Mouse (Mus musculus) liver, embryonic 11.5 days (tissue): ENCODE results near the gene Elmod1. TPM values are rescaled to one million over a fixed set of nuclear protein-coding genes. Genes with fewer than 3 reads are reported as not detected.

Experiments
- ATAC-seq: fragments of 200-750 bp; cut with Nextera tagmentation; replicated peaks from 2 replicates; pipeline ENCODE4 v1.8.0; 2017; ENCODE audit warnings: moderate number of reproducible peaks, mild to moderate bottlenecking, moderate TSS enrichment, moderate library complexity; ENCODE audit not compliant: low FRiP score
- DNase-seq: peaks from one replicate; pipeline ENCODE4 v3.0.0-alpha.2; 2017; ENCODE audit warnings: low spot score
- H3K27ac ChIP-seq: fragments of 300-500 bp; sonication (generic); 2 replicates; pipeline ENCODE4 v1.5.1; 2014; ENCODE audit warnings: mild to moderate bottlenecking, low read depth, low read length, control low read depth
- H3K27me3 ChIP-seq: fragments of 300-500 bp; sonication (generic); replicated peaks from 2 replicates; pipeline ENCODE4 v1.6.1; 2014; ENCODE audit warnings: low read length, mixed read lengths; ENCODE audit not compliant: control insufficient read depth, insufficient read depth
- H3K36me3 ChIP-seq: fragments of 300-500 bp; sonication (generic); 2 replicates; pipeline ENCODE4 v1.6.1; 2014; ENCODE audit warnings: mild to moderate bottlenecking, low read length, moderate library complexity, mixed read lengths; ENCODE audit not compliant: control insufficient read depth, insufficient read depth
- H3K4me1 ChIP-seq: fragments of 300-500 bp; sonication (generic); replicated peaks from 2 replicates; pipeline ENCODE4 v1.6.1; 2014; ENCODE audit warnings: low read length, mixed read lengths; ENCODE audit not compliant: control insufficient read depth, insufficient read depth
- H3K4me2 ChIP-seq: fragments of 300-500 bp; sonication (generic); 2 replicates; pipeline ENCODE4 v1.6.1; 2014; ENCODE audit warnings: mild to moderate bottlenecking, control low read depth, moderate library complexity
- H3K4me3 ChIP-seq: fragments of 300-500 bp; sonication (generic); 2 replicates; pipeline ENCODE4 v1.5.1; 2014; ENCODE audit warnings: low read depth, low read length, control low read depth
- H3K9ac ChIP-seq: fragments of 300-500 bp; sonication (generic); 2 replicates; pipeline ENCODE4 v1.6.1; 2014; ENCODE audit warnings: low read depth, low read length, control low read depth
- H3K9me3 ChIP-seq: fragments of 300-500 bp; sonication (generic); 2 replicates; pipeline ENCODE4 v1.6.1; 2016; ENCODE audit warnings: low read length, inconsistent platforms, mixed read lengths; ENCODE audit not compliant: control insufficient read depth
- WGBS: fragments of 180-500 bp; shearing (Covaris S2); extraction: QIAGEN DNeasy Blood & Tissue Kit; methylation state at CpG from one replicate; pipeline ENCODE4 v1.1.7; 2014; 5-methylcytosine and 5-hydroxymethylcytosine counted together
- polyA plus RNA-seq: library from polyadenylated mRNA; unstranded; fragments of >200 nt; fragmentation: Nextera tagmentation; extraction: Ambion mirVana; gene quantifications from 2 replicates; pipeline ENCODE4 v1.2.1, GENCODE M21; 2014

The Elmod1 gene
- polyA plus RNA-seq, 1 experiment from 2014 or later, result 0.07 TPM

- Histone ChIP-seq H3K4me1 (no peaks in the 10 kb centered on the region), H3K4me2 (no peak overlapping the region), H3K9ac (no peak overlapping the region), H3K36me3 (no peaks in the 10 kb centered on the region), H3K4me3 (no peak overlapping the region), H3K9me3 (no peaks in the 10 kb centered on the region), H3K27ac (no peak overlapping the region), H3K27me3 (no peaks in the 10 kb centered on the region)
- DNase-seq (no peak), ATAC-seq (no peak)
- 80% methylated on average over 7 of the region's 7 CpGs for WGBS
Measured at GRCm38 (mm10) chr9:53895827-53896226, 79.3 kb downstream of the Elmod1 start.

GRCm38 (mm10) chr9:53890075-53890474 lies 85.0 kb downstream of the Elmod1 start:
- 4% methylated on average over 1 of the region's 1 CpGs for WGBS
- Histone ChIP-seq H3K4me3 (no peak overlapping the region), H3K27me3 (no peaks in the 10 kb centered on the region), H3K4me1 (no peaks in the 10 kb centered on the region), H3K27ac (no peak overlapping the region), H3K9ac (no peak overlapping the region), H3K4me2 (no peak overlapping the region), H3K9me3 (no peaks in the 10 kb centered on the region), H3K36me3 (no peaks in the 10 kb centered on the region)
- DNase-seq, result no peak
- no peak for ATAC-seq

- Histone ChIP-seq H3K27ac (no peak overlapping the region), H3K9me3 (no peaks in the 10 kb centered on the region), H3K36me3 (no peaks in the 10 kb centered on the region), H3K4me2 (no peak overlapping the region), H3K9ac (no peak overlapping the region), H3K4me1 (no peaks in the 10 kb centered on the region), H3K27me3 (no peaks in the 10 kb centered on the region), H3K4me3 (no peak overlapping the region)
- no peak for DNase-seq
- ATAC-seq, result no peak
- 91% methylated on average over 23 of the region's 23 CpGs for WGBS
Measured at GRCm38 (mm10) chr9:53883588-53884280, 91.4 kb downstream of the Elmod1 start.

GRCm38 (mm10) chr9:53877423-53877822 lies 97.7 kb downstream of the Elmod1 start:
- Histone ChIP-seq H3K4me2 (no peak overlapping the region), H3K4me1 (no peaks in the 10 kb centered on the region), H3K4me3 (no peak overlapping the region), H3K27me3 (no peaks in the 10 kb centered on the region), H3K9ac (no peak overlapping the region), H3K9me3 (no peaks in the 10 kb centered on the region), H3K36me3 (no peaks in the 10 kb centered on the region), H3K27ac (no peak overlapping the region)
- WGBS, result 54% methylated on average over 2 of the region's 2 CpGs
- DNase-seq, result no peak
- ATAC-seq, result no peak

GRCm38 (mm10) chr9:53873239-53873638 lies 101.9 kb downstream of the Elmod1 start:
- 84% methylated on average over 8 of the region's 8 CpGs for WGBS
- Histone ChIP-seq H3K4me2 (no peak overlapping the region), H3K27ac (no peak overlapping the region), H3K4me3 (no peak overlapping the region), H3K4me1 (no peaks in the 10 kb centered on the region), H3K36me3 (no peaks in the 10 kb centered on the region), H3K9me3 (no peaks in the 10 kb centered on the region), H3K27me3 (no peaks in the 10 kb centered on the region), H3K9ac (no peak overlapping the region)
- DNase-seq, result no peak
- no peak for ATAC-seq

Other genes with a start within 250 kb of the Elmod1 start
- 0.92 and 1.4 TPM in 2 replicates for gene Slc35f2, start 203.8 kb downstream of the Elmod1 start, polyA plus RNA-seq
- gene Sln, start 125.1 kb downstream of the Elmod1 start, polyA plus RNA-seq, result 0.40 and 0.45 TPM in 2 replicates
- 0.27 TPM in 1 of 2 replicates, not detected in the other for gene Tnfaip8l3, start 93.1 kb upstream of the Elmod1 start, polyA plus RNA-seq